Mouse (Mus musculus) cerebellum, adult 2 months (tissue): ENCODE measurements around the gene Casp3. TPM values are rescaled to one million over a fixed set of nuclear protein-coding genes. Genes with fewer than 3 reads are reported as not detected.

Source experiments
- DNase-seq, 2 experiments: peaks; one replicate each; pipeline ENCODE4 v3.0.0; 2021
- H3K27ac ChIP-seq: fragments of 200-500 bp; 2 replicates; pipeline ENCODE4 v1.5.1; 2012; ENCODE audit warnings: low read length, control low read depth, inconsistent platforms; ENCODE audit not compliant: insufficient read depth
- H3K27me3 ChIP-seq: fragments of 200-500 bp; 2 replicates; pipeline ENCODE4 v1.6.1; 2012; ENCODE audit warnings: inconsistent platforms, mild to moderate bottlenecking, low read length, moderate library complexity; ENCODE audit not compliant: control insufficient read depth, insufficient read depth
- H3K4me1 ChIP-seq: fragments of 200-500 bp; 2 replicates; pipeline ENCODE4 v1.6.1; 2011; ENCODE audit warnings: low read length; ENCODE audit not compliant: control insufficient read depth, insufficient read depth
- H3K4me3 ChIP-seq: fragments of 200-500 bp; replicated peaks from 2 replicates; pipeline ENCODE3; 2011; ENCODE audit warnings: mild to moderate bottlenecking, low read depth, low read length, control low read depth; ENCODE audit not compliant: insufficient read depth
- CTCF ChIP-seq: fragments of 200-500 bp; IDR thresholded peaks from 2 replicates; pipeline ENCODE4 v1.5.1; 2011; ENCODE audit warnings: low read depth, mild to moderate bottlenecking, control low read depth, low read length, moderate library complexity, borderline replicate concordance; ENCODE audit not compliant: insufficient read depth
- POLR2A ChIP-seq: fragments of 200-500 bp; IDR thresholded peaks from 2 replicates; pipeline ENCODE4 v1.6.1; 2011; ENCODE audit warnings: low read length, control low read depth, borderline replicate concordance; ENCODE audit not compliant: insufficient read depth
- WGBS: fragments of 180-500 bp; shearing (Covaris S2); methylation state at CpG from one replicate; pipeline ENCODE4 v1.1.7; 2018; 5-methylcytosine and 5-hydroxymethylcytosine counted together
- polyA plus RNA-seq: library from polyadenylated mRNA; depleted of rRNA; stranded (reverse); fragments of >200 nt; gene quantifications from 2 replicates; pipeline ENCODE4 v1.2.3, GENCODE M21; 2012

Casp3 gene
- polyA plus RNA-seq, 1 experiment: 13.3 TPM

GRCm38 (mm10) chr8:46626642-46627041, 9.6 kb downstream of the Casp3 start:
- no peak for DNase-seq
- no peaks in the 10 kb centered on the region for H3K27me3 ChIP-seq
- no peak overlapping the region for H3K27ac ChIP-seq
- H3K4me3 ChIP-seq: no peak overlapping the region
- 99% methylated on average over 5 of the region's 5 CpGs for WGBS
- TF ChIP-seq POLR2A (no peak), CTCF (no peak)
- peaks cover 2% of the 10 kb centered on the region; the same call in 1 of the 2 replicates for H3K4me1 ChIP-seq

DNA sequence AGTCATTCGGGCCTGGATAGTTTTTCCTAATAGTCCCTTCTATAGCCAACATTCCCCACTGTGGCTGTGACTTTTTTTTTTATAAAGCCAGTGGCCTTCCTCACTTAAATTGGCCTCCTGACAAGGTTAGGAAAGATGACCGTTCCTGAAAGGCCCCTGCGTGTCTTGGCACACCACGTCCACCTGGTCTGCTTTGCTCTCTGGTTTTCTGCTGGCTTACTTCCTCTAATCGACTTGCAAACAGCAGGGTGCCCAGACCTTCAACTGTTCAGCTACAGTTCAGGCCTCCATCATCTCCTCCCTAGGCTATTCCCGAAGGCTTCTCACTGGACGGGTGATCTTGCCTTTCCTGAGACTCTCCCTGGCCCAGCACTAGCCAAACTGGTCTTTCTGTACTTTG, 10.8 kb downstream of the Casp3 start:
- H3K27ac ChIP-seq: no peak overlapping the region
- no peak overlapping the region for H3K4me3 ChIP-seq
- H3K4me1 ChIP-seq: peaks cover 2% of the 10 kb centered on the region; the same call in 1 of the 2 replicates
- H3K27me3 ChIP-seq: no peaks in the 10 kb centered on the region
- TF ChIP-seq POLR2A (no peak), CTCF (no peak)
- peak; percentile 15 to 18 for DNase-seq
- WGBS: 13% methylated on average over 7 of the region's 7 CpGs

- H3K27ac ChIP-seq: no peak overlapping the region
- no peak for DNase-seq
- WGBS: 90% methylated on average over 1 of the region's 1 CpGs
Measured at GRCm38 (mm10) chr8:46628645-46629044, 11.6 kb downstream of the Casp3 start.

GRCm38 (mm10) chr8:46630422-46630821, 13.3 kb downstream of the Casp3 start:
- H3K4me3 ChIP-seq: no peak overlapping the region
- H3K4me1 ChIP-seq: peaks cover 2% of the 10 kb centered on the region; the same call in 1 of the 2 replicates
- no peak for DNase-seq
- WGBS: 98% methylated on average over 3 of the region's 3 CpGs
- H3K27me3 ChIP-seq: no peaks in the 10 kb centered on the region
- TF ChIP-seq CTCF: no peak
- TF ChIP-seq POLR2A: no peak
- H3K27ac ChIP-seq: no peak overlapping the region

More at GRCm38 (mm10) chr8:46628645-46629044, 11.6 kb downstream of the Casp3 start:
- no peak for TF ChIP-seq POLR2A
- TF ChIP-seq CTCF: no peak
- H3K4me1 ChIP-seq: peaks cover 2% of the 10 kb centered on the region; the same call in 1 of the 2 replicates
- no peaks in the 10 kb centered on the region for H3K27me3 ChIP-seq
- H3K4me3 ChIP-seq: no peak overlapping the region

DNA sequence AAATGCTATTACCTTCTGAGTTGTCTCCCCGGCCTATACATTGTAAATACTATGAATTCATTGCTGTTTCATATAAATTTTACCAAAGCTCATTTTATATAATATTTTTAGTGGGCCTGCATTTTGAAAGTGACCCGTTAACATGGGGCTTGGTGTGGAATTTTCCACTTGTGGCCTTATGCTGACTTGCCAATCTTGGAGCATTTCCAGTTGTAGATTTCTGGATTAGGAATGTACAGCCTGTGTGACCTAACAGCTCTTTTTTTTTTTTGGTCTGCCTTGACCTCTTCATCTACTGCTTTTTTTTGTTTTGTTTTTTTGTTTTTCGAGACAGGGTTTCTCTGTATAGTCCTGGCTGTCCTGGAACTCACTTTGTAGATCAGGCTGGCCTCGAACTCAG, 13.8 kb downstream of the Casp3 start:
- no peak overlapping the region for H3K4me3 ChIP-seq
- no peak overlapping the region for H3K27ac ChIP-seq
- H3K4me1 ChIP-seq: peaks cover 2% of the 10 kb centered on the region; the same call in 1 of the 2 replicates
- no peak for TF ChIP-seq CTCF
- TF ChIP-seq POLR2A: no peak
- WGBS: 87% methylated on average over 4 of the region's 4 CpGs
- no peak for DNase-seq
- no peaks in the 10 kb centered on the region for H3K27me3 ChIP-seq

- TF ChIP-seq CTCF (no peak), POLR2A (no peak)
- 2% methylated on average over 6 of the region's 6 CpGs for WGBS
- peak; percentile 56 to 71 for DNase-seq
- H3K4me3 ChIP-seq: no peak overlapping the region
- H3K27ac ChIP-seq: no peak overlapping the region
- H3K4me1 ChIP-seq: peaks cover 6% of the 10 kb centered on the region; the same call in 1 of the 2 replicates
- H3K27me3 ChIP-seq: no peaks in the 10 kb centered on the region
Measured at GRCm38 (mm10) chr8:46639010-46639571, 22.0 kb downstream of the Casp3 start.

- TF ChIP-seq CTCF: no peak
- TF ChIP-seq POLR2A: no peak
- Histone ChIP-seq H3K4me3 (no peak overlapping the region), H3K4me1 (peaks cover 6% of the 10 kb centered on the region; the same call in 1 of the 2 replicates), H3K27me3 (no peaks in the 10 kb centered on the region), H3K27ac (no peak overlapping the region)
- WGBS: 80% methylated on average over 5 of the region's 5 CpGs
- no peak for DNase-seq
Measured at GRCm38 (mm10) chr8:46639852-46640251, 22.8 kb downstream of the Casp3 start.

GRCm38 (mm10) chr8:46641272-46641671, 24.2 kb downstream of the Casp3 start:
- DNase-seq: no peak
- H3K27ac ChIP-seq: no peak overlapping the region
- TF ChIP-seq CTCF: no peak
- no peak for TF ChIP-seq POLR2A
- no peaks in the 10 kb centered on the region for H3K27me3 ChIP-seq
- 94% methylated on average over 5 of the region's 5 CpGs for WGBS
- H3K4me1 ChIP-seq: peaks cover 6% of the 10 kb centered on the region; the same call in 1 of the 2 replicates
- H3K4me3 ChIP-seq: no peak overlapping the region

DNA sequence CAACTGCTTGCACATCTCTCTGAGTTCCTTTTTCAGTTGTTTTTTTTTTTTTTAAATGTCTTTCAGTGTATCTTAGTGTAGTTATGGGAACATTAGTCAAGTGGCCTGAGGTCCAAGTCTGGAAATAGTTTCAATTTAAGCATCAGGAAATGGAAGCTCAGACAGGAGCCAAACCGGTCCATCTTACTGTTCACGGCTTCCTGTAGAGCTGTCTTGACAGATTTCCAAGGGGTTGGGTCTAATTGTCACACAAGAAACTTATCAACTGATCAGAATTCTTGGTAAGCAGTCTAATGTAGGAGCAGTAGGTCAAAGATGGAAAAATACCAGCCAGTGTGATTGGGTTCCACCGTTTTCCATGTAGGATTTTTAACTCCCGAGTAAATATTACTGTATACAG, 31.3 kb downstream of the Casp3 start:
- DNase-seq: no peak
- TF ChIP-seq CTCF (no peak), POLR2A (no peak)
- no peak overlapping the region for H3K27ac ChIP-seq
- H3K4me1 ChIP-seq: no peaks in the 10 kb centered on the region
- 62% methylated on average over 4 of the region's 4 CpGs for WGBS
- no peak overlapping the region for H3K4me3 ChIP-seq
- no peaks in the 10 kb centered on the region for H3K27me3 ChIP-seq
